Mouse (Mus musculus): ENCODE measurements around the gene Epha4. TPM values are rescaled to one million over a fixed set of nuclear protein-coding genes. Genes with fewer than 3 reads are reported as not detected.

Epha4 gene
- polyA plus RNA-seq, 1 experiment from 2014 or later, result 29.1 TPM

GRCm38 (mm10) chr1:77521640-77522539 is 7.0 kb upstream of the Epha4 start:
- 15% methylated on average over 17 of the region's 17 CpGs for WGBS
- Histone ChIP-seq H3K4me1 (peaks cover 20% of the 10 kb centered on the region), H3K9me3 (no peaks in the 10 kb centered on the region), H3K27me3 (replicated peaks; ENCODE audit: low read depth, poor library complexity, severe bottlenecking) (peaks cover 42% of the 10 kb centered on the region), H3K4me3 (peak overlapping the region; percentile 39), H3K27ac (replicated peaks) (peak overlapping the region; percentile 57; the same call in 1 of the 2 replicates), H3K36me3 (replicated peaks) (no peaks in the 10 kb centered on the region)
- no peak for DNase-seq (ENCODE audit: low spot score)

DNA sequence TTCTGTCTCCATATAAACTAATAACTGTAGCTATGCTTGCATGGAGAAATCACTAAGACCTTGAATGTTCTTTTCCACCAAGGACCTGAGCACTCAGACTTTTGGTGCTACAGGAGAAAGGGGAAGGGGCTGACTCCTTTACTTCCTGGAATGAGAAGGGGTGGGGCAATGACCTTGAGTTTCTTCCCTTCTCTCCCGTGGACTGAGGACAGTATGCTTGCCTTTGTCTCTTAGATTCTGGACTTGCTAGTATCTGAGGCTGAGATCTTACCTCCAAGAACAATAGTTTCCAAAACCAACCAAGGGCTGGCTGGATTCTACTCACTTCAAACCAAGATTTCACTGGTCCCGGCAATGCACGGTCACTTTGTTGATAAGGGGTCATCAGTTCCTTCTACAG is 3.8 kb upstream of the Epha4 start:
- WGBS, result 83% methylated on average over 3 of the region's 3 CpGs
- Histone ChIP-seq H3K4me1 (peaks cover 37% of the 10 kb centered on the region), H3K27me3 (replicated peaks; ENCODE audit: low read depth, poor library complexity, severe bottlenecking) (peaks cover 42% of the 10 kb centered on the region), H3K36me3 (replicated peaks) (no peaks in the 10 kb centered on the region), H3K4me3 (no peak overlapping the region), H3K9me3 (no peaks in the 10 kb centered on the region), H3K27ac (replicated peaks) (no peak overlapping the region)
- DNase-seq (ENCODE audit: low spot score), result no peak

- Histone ChIP-seq H3K27me3 (replicated peaks; ENCODE audit: low read depth, poor library complexity, severe bottlenecking) (peaks cover 42% of the 10 kb centered on the region), H3K4me1 (peaks cover 43% of the 10 kb centered on the region), H3K9me3 (no peaks in the 10 kb centered on the region), H3K27ac (replicated peaks) (peak overlapping the region; percentile 90), H3K36me3 (replicated peaks) (no peaks in the 10 kb centered on the region), H3K4me3 (peak overlapping the region; percentile 80)
- DNase-seq (ENCODE audit: low spot score), result peak; percentile 94
- WGBS, result under 1% methylated on average over 36 of the region's 36 CpGs
These were observed 1.5 kb upstream of the Epha4 start for GRCm38 (mm10) chr1:77516203-77516991.

DNA sequence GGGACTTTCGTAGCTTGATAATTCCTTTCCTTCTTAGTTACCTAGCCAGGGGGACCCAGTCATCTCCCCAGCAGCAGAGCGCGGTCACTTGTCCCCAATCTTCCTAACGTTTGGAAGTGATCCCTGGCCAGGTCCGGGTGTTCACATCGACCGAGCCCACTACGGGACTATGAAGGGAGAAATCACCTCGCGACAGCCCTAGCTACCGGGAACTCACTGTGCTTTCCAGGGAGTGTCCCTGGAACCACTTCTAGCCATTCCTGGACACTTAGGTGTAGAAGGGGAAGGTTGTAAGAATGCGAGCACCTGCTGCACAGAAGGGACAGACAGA is 728 bp upstream of the Epha4 start:
- peaks cover 46% of the 10 kb centered on the region for H3K4me1 ChIP-seq
- H3K9me3 ChIP-seq, result no peaks in the 10 kb centered on the region

GRCm38 (mm10) chr1:77514325-77514962 is 444 bp downstream of the Epha4 start:
- H3K27ac ChIP-seq (replicated peaks), result peak overlapping the region; percentile 90
- WGBS, result under 1% methylated on average over 45 of the region's 45 CpGs
- no peaks in the 10 kb centered on the region for H3K9me3 ChIP-seq
- H3K36me3 ChIP-seq (replicated peaks), result peaks cover 17% of the 10 kb centered on the region
- peaks cover 33% of the 10 kb centered on the region for H3K27me3 ChIP-seq (replicated peaks; ENCODE audit: low read depth, poor library complexity, severe bottlenecking)
- DNase-seq (ENCODE audit: low spot score), result peak; percentile 74
- H3K4me3 ChIP-seq, result peak overlapping the region; percentile 80
- H3K4me1 ChIP-seq, result peaks cover 53% of the 10 kb centered on the region

More for the DNA sequence above, 728 bp upstream of the Epha4 start:
- peaks cover 5% of the 10 kb centered on the region for H3K36me3 ChIP-seq (replicated peaks)
- H3K27me3 ChIP-seq (replicated peaks; ENCODE audit: low read depth, poor library complexity, severe bottlenecking), result peaks cover 37% of the 10 kb centered on the region
- H3K4me3 ChIP-seq, result peak overlapping the region; percentile 80
- no peak for DNase-seq (ENCODE audit: low spot score)
- under 1% methylated on average over 12 of the region's 12 CpGs for WGBS
- H3K27ac ChIP-seq (replicated peaks), result peak overlapping the region; percentile 90

DNA sequence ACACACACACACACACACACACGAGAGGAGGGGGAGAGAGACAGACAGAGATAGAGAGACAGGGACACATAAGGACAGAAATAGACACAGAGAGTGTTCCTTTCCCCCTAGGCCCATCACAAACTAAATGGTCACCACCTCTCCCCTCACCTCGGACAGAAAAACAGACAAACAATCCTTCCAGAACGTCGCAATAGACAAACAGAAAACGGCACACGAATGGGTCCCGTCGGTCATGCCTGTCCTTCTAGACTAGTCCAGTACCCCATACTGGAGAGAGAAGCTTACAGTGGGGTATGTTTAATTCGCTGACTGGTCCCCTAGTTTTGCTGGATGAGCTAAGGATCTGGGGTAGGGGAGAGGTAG is 946 bp downstream of the Epha4 start:
- H3K4me1 ChIP-seq, result peaks cover 54% of the 10 kb centered on the region
- peak overlapping the region; percentile 80 for H3K4me3 ChIP-seq
- peaks cover 22% of the 10 kb centered on the region for H3K36me3 ChIP-seq (replicated peaks)
- 0% methylated on average over 9 of the region's 9 CpGs for WGBS
- H3K9me3 ChIP-seq, result no peaks in the 10 kb centered on the region
- DNase-seq (ENCODE audit: low spot score), result no peak
- peak overlapping the region; percentile 90 for H3K27ac ChIP-seq (replicated peaks)
- H3K27me3 ChIP-seq (replicated peaks; ENCODE audit: low read depth, poor library complexity, severe bottlenecking), result peaks cover 31% of the 10 kb centered on the region

GRCm38 (mm10) chr1:77513411-77513941 is 1.4 kb downstream of the Epha4 start:
- H3K4me1 ChIP-seq, result peaks cover 58% of the 10 kb centered on the region

GRCm38 (mm10) chr1:77512431-77513195 is 2.3 kb downstream of the Epha4 start:
- H3K27ac ChIP-seq (replicated peaks), result peak overlapping the region; percentile 90

More at GRCm38 (mm10) chr1:77513411-77513941, 1.4 kb downstream of the Epha4 start:
- Histone ChIP-seq H3K9me3 (no peaks in the 10 kb centered on the region), H3K4me3 (peak overlapping the region; percentile 80), H3K27ac (replicated peaks) (peak overlapping the region; percentile 90), H3K36me3 (replicated peaks) (peaks cover 27% of the 10 kb centered on the region), H3K27me3 (replicated peaks; ENCODE audit: low read depth, poor library complexity, severe bottlenecking) (peaks cover 31% of the 10 kb centered on the region)
- peak; percentile 74 for DNase-seq (ENCODE audit: low spot score)
- under 1% methylated on average over 27 of the region's 27 CpGs for WGBS

GRCm38 (mm10) chr1:77512059-77512407 is 2.9 kb downstream of the Epha4 start:
- DNase-seq (ENCODE audit: low spot score), result no peak
- Histone ChIP-seq H3K36me3 (replicated peaks) (peaks cover 38% of the 10 kb centered on the region), H3K4me3 (peak overlapping the region; percentile 80), H3K9me3 (no peaks in the 10 kb centered on the region), H3K4me1 (peaks cover 65% of the 10 kb centered on the region), H3K27ac (replicated peaks) (peak overlapping the region; percentile 90), H3K27me3 (replicated peaks; ENCODE audit: low read depth, poor library complexity, severe bottlenecking) (peaks cover 28% of the 10 kb centered on the region)
- WGBS, result 7% methylated on average over 4 of the region's 4 CpGs

More at GRCm38 (mm10) chr1:77512431-77513195, 2.3 kb downstream of the Epha4 start:
- DNase-seq (ENCODE audit: low spot score), result peak; percentile 53
- H3K4me3 ChIP-seq, result peak overlapping the region; percentile 80
- peaks cover 63% of the 10 kb centered on the region for H3K4me1 ChIP-seq
- peaks cover 34% of the 10 kb centered on the region for H3K36me3 ChIP-seq (replicated peaks)
- H3K27me3 ChIP-seq (replicated peaks; ENCODE audit: low read depth, poor library complexity, severe bottlenecking), result peaks cover 30% of the 10 kb centered on the region
- under 1% methylated on average over 20 of the region's 20 CpGs for WGBS
- H3K9me3 ChIP-seq, result no peaks in the 10 kb centered on the region

- Histone ChIP-seq H3K36me3 (replicated peaks) (peaks cover 43% of the 10 kb centered on the region), H3K27ac (replicated peaks) (peak overlapping the region; percentile 90), H3K27me3 (replicated peaks; ENCODE audit: low read depth, poor library complexity, severe bottlenecking) (peaks cover 32% of the 10 kb centered on the region), H3K9me3 (no peaks in the 10 kb centered on the region), H3K4me1 (peaks cover 65% of the 10 kb centered on the region), H3K4me3 (peak overlapping the region; percentile 80)
- 25% methylated on average over 10 of the region's 10 CpGs for WGBS
- peak; percentile 45 for DNase-seq (ENCODE audit: low spot score)
These were observed 3.4 kb downstream of the Epha4 start for GRCm38 (mm10) chr1:77511372-77512058.

DNA sequence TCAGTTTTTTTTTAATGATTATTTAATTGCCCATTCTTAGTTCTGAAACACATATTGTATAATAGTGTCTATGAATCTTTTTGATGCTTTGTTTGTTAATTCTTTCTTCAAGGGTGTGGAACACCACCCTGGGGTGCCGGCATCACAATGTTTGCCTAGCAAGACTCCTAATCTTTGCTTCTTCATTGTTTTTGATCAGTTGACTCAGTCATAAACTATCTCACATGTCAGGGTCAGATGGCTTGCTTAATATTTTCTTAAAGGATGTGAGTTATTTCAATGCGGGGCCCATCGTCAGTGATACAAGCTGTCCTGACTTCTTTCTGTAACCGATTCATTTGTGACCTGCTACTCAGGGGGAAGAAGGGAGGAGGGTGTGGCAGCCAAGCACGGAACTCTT is 4.3 kb downstream of the Epha4 start:
- Histone ChIP-seq H3K27ac (replicated peaks) (0 out of 2 replicates have a peak overlapping the region, but pooled peaks have one; percentile 14), H3K27me3 (replicated peaks; ENCODE audit: low read depth, poor library complexity, severe bottlenecking) (peaks cover 33% of the 10 kb centered on the region), H3K4me1 (peaks cover 68% of the 10 kb centered on the region), H3K4me3 (peak overlapping the region; percentile 80; the same call in 1 of the 2 replicates), H3K9me3 (no peaks in the 10 kb centered on the region), H3K36me3 (replicated peaks) (peaks cover 52% of the 10 kb centered on the region)
- DNase-seq (ENCODE audit: low spot score), result no peak
- WGBS, result 53% methylated on average over 5 of the region's 5 CpGs
